Mouse (Mus musculus): Measurements from ENCODE around the gene Gfy. TPM values are rescaled to one million over a fixed set of nuclear protein-coding genes. Genes with fewer than 3 reads are reported as not detected.
"Not testable (repeated sequence)": the region's sequence is repeated elsewhere in the genome, so short reads cannot be mapped to it uniquely, and the experiment has no call there.

Gene Gfy
- total RNA-seq, 2 experiments from 2014 or later: 0.17 to 0.28 TPM

- DNase-seq: peak in 1 of 2 experiments; percentile 71
Observed at GRCm38 (mm10) chr7:45166950-45167401, 12.4 kb downstream of the Gfy start.

DNA sequence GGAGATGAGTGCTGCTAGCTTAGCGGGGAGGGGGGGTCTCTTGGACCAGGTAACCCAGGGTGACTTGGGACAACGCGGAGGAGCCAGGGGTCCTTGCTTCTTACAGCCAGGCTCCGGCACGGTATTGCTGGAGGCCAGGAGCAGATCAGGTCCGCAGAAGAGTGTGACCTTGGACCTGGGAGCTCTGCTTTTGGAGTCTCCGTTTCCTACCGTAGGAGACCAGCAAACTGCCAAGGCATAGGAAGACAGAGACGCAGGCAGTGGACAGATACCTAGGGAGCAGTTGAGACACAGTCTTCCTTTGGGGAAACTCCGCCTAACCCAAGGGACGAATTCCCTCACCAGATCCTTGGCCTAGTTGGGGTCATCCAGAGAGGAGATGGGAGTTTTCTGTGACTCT is 13.7 kb downstream of the Gfy start:
- DNase-seq: no peak

DNA sequence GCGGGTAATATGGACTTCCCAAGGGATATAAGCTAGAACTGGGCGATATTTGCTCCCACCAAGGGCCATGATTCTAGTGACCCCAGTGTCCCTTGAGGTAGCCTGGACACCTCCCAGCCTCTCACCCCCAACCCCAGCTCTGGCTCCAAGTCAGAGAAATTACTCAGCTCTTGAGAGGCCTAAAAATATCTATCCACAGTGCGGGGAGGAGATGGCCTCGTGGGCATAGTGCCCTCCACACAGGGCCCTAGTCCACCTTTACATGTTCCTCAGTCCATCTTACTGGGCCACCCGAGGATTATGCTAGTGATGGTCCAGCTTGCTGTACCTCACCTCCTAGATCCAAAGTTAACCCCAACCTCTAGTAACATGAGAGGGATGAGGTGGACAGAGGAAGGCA is 14.5 kb downstream of the Gfy start:
- no peak for DNase-seq

- peak; percentile 68 to 73 for DNase-seq
Observed at GRCm38 (mm10) chr7:45163735-45164490, 15.5 kb downstream of the Gfy start, which contains the start of gene Slc17a7. Slc17a7 (plus strand) TSS chr7:45163949.

DNA sequence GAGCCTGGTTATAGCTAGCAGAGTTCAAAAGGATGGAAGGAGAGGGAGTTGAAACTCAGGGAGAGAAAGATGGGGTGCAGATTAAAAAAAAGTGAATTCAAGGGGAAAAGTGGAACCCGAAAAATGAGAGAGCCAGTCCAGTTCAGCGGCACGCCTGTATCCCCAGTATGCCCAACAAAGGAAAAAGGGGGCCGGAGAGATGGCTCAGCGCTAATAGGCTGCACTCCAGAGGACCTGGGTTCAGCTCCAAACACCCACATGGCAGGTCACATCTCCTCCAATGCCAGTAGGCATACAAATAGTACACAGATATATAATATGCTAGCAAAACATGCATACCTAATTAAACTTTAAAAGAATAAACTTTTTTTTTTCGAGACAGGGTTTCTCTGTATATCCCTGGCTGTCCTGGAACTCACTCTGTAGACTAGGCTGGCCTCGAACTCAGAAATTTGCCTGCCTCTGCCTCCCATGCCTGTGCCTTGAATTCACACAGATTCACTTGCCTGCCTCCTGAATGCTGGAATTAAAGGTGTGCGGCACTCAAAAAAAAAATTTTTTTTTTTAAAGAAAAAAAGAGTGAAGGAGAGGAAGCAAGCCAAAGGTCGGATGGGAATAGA is 16.3 kb downstream of the Gfy start:
- no peak for DNase-seq

DNA sequence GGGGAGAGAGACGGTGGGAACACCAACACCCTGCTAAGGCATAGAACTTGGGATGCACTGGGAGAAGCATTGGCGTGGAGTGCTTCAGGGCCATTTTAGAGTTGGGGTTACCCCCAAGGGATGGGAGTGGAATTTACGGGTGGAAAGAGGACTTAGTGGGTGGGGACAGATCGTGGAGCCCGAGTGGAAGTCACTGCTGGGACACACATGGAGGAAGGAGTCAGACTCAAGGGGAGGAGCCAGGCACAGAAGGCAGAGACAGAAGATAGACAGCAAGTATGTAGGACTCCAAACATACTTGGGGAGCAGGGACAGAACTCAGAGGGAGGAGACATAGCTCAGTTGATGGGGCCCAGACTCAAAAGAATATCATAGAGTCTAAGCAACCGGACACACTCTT is 16.8 kb downstream of the Gfy start:
- DNase-seq: no peak

- DNase-seq: peak; percentile 95 to 96
Observed at GRCm38 (mm10) chr7:45161612-45162473, 17.5 kb downstream of the Gfy start.

DNA sequence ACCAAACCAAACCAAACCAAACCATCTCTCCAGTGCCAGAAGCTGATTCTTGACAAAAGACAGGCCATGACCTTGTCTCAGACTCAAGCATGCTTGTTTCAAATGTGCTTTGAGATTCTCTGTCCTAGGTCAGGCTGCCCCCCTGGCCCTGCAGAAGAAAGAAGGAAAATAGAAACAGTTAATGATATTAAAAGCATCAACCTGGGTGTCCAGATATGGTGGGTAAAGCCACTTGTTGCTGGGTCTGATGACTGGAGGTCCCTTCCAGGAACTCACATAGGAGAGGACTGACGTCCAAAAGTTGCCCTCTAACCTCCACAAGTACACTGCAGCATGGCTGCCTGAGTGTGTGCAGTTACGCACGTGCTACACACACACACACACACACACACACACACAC is 18.5 kb downstream of the Gfy start:
- no peak for DNase-seq

DNA sequence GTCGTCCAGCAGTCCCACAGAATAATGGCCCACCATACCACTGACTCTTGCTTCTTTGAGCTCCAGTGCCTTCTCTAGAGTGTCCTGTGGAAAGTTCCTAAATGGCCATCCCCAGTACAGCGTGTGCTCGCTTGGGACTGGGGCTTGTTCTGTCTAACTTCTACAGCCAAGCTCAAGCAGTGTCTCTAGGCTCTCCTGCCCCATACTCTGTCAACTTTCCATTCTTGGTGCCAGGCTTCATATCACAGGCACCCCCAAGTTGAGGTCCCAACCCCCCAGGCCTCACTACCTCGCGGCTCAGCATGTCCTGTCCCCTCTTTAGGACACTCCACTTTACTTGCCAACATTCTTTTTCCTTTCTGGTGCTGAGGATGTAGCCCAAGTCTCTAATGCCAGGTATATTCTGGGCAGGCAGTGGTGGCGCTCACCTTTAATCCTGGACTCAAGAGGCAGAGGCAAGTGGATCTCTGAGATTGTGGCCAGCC is 19.0 kb downstream of the Gfy start:
- DNase-seq: no peak

DNA sequence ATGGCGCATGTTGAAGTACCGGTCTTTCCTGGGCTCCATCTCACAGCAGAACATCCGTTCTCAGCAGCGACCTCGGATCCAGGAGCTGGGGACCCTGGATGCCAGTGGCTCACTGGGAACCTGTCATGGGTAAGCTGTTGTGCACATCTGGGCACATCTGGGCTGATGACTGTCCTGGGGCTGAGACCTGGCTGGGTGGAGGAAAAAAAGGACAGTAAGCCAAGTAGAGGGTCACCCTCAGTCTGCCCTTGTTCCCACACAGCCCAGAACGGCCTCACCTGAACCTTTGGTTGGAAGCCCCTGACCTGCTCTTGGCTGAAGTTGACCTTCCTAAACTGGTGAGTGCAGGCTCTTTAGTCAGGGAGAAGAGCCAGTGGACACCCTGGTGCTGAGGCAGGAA is 20.4 kb downstream of the Gfy start:
- DNase-seq: no peak

DNA sequence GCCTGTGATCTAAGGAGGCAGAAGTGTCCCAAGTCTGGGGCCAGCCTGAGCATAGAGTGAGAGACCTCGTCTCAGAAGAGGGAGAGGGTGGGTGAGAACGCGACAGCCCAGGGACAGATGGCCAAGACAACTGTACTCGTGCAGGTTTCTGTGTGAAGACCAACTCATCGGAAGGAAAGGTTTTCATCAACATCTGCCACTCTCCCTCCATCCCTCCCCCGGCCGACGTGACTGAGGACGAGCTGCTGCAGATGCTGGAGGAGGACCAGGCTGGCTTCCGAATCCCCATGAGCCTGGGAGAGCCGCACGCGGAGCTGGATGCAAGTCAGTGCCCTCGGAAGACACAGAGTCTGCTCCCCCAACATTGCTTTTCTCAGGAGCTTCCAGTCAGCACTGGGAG is 21.9 kb downstream of the Gfy start:
- DNase-seq: no peak

DNA sequence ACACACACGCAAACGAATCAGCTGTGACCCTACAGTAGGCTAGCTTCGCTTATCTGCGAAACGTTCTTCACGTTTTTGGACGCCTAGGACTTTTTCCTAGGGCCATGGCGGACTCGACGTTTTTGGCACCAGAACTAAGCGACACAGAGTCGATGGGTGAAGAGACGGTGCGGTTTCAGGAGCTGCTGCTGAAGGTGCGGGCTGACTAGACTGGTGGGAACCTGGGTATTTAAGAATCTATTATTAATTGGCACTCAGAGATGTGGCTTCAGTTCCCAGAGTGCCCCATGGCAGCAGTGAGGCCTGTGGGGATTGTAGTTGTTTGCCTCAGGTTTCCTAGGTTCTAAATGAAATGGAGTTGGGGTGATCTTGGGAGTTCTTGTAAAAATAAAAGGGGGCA is 23.2 kb downstream of the Gfy start:
- no peak for DNase-seq

DNA sequence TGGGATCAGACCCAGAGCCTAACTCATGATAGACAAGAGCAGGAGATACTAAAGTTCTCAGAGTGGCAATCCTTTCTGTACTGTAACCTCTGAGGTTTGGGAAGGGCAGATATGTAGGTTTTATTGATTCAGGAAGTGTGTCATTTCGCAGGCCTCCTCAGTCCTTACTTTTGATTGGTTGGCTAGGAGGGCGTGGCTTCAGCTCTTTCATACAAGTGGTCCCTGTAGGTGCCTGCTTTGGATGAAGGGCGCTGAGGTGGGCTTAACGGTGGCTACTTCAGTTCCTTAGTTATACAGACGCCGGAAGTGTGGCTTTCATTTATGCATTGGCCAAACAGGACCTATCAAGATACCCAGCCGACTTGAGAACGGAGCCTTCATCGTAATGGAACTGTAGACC is 23.8 kb downstream of the Gfy start:
- DNase-seq: no peak

- no peak for DNase-seq
Observed at GRCm38 (mm10) chr7:45154993-45155514, 24.3 kb downstream of the Gfy start.

GRCm38 (mm10) chr7:45154096-45154992 is 25.0 kb downstream of the Gfy start, which contains the start of the genes Pih1d1 and Aldh16a1:
Pih1d1 (plus strand) TSS chr7:45154303.
Aldh16a1 (minus strand) TSS chr7:45154584.
- peak; percentile 96 to 98 for DNase-seq

- DNase-seq: no peak
Observed at GRCm38 (mm10) chr7:45153586-45153985, 25.8 kb downstream of the Gfy start.

GRCm38 (mm10) chr7:45153052-45153451 is 26.3 kb downstream of the Gfy start:
- not testable (repeated sequence) for DNase-seq

DNA sequence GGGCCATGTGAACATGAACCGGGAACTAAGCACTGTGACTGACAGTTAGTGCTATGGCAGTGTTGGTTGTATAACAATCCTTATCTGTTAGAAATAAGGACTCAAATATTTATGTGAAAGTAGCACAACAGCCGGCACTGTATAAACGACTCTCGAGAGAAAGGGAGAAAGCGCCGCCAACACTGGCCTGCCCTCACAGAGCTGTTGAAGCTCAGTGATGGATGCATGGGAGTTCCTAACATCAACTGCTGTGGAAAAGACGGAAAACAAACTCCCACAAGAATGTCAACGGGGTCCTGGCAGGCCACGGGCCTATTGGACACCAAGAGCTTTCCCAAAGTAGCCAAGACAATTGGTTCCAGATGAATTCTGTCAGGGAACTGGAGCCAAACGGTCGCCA is 28.1 kb downstream of the Gfy start:
- no peak for DNase-seq

- DNase-seq: no peak
Observed at GRCm38 (mm10) chr7:45150321-45150720, 29.0 kb downstream of the Gfy start.

DNA sequence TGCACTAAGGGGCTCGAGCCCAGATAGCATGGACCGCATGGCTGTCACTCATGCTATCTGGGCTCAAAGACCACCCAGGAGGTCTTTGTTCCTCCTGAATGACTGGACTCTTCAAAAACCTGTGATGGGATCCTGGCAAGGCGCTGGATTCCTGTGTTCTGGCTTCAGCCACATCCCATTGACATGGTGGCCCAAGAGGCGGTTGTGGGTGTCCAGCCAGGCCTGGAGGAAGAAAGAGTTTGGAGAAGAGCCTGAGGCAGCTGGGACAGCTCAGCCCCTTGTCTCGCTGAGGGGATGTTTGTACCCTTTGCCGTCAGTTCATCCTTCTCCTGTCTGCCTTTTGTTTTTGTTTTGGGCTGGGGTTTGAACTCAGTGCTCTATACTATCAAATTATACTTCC is 29.8 kb downstream of the Gfy start:
- DNase-seq: no peak

DNA sequence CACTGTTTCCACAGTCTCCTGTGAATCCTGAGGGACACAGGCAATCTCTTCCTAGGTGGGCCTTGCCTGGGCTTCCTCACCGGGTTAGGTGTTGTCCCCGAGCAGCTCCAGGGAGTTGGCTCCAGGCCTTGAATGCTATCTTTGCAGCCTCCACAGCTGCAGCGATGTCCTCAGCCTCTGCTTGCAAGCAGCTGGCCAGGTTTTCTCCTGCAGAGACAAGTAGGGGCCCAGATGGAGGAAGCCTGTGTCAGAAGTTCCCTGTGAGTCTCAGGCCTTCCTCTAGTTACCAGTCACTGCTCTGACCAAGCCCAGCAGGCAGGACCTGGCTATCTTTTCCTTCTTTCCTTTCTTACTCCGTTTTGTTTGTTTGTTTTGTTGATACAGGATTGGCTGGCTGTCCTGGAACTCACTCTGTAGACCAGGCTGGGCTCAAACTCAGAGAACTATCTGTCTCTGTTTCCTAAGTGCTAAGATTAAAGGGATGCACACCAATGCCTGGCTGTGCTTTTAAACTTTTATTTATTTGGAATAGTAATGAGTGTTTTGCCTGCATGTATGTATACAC is 30.8 kb downstream of the Gfy start:
- DNase-seq: no peak

Measured in layer of hippocampus, postnatal 36 days (tissue).